Mouse (Mus musculus) gastrocnemius, adult 8-10 months (tissue): Measurements from ENCODE around the gene Nek6. TPM values are rescaled to one million over a fixed set of nuclear protein-coding genes. Genes with fewer than 3 reads are reported as not detected.

ENCODE experiments used
- DNase-seq, 2 experiments: peaks; one replicate each; pipeline ENCODE4 v3.0.0; 2022; ENCODE audit warnings: low spot score in 2 of 2
- total RNA-seq, 4 experiments: library from RNA; stranded (reverse); gene quantifications; 2 replicates each; pipeline ENCODE4 v1.2.4; 2022

The Nek6 gene
- total RNA-seq, 4 experiments from 2014 or later = 10.7 to 15.6 (median 14.1) TPM

DNA sequence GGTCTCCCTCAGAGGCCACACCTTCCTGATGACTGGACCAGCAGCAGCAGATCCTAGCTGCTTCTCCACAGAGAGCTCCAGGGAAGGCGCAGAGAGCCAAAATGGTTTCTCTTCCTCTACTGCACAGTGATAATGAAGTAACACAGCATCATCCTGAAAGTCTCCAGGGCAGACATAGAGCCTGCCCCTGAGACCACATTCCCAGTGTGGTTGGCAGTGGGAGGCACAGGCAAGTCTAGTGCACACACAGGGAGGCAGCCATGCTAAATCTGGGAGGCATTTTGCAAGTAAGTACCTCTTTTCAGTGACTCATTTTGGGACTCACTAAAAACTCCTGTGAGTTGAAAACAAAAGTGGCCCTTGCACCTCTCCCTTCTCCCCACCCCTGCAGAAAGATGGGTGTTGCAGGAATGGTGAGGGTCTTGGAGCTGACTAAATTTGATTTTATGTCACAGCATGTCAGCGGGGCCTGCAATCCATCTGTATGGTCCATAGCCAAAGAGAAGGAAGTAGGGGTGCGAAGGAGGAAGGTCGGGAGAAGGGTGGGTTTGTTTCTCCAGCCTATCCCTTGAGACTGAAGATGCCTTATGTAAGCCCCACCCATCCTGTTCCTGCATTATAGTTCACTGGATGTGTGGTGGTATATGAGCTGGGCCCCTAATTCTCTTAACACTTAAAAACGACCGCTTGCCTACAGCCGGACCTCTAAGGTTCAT is 2.3 kb upstream of the Nek6 start:
- DNase-seq = no peak

DNA sequence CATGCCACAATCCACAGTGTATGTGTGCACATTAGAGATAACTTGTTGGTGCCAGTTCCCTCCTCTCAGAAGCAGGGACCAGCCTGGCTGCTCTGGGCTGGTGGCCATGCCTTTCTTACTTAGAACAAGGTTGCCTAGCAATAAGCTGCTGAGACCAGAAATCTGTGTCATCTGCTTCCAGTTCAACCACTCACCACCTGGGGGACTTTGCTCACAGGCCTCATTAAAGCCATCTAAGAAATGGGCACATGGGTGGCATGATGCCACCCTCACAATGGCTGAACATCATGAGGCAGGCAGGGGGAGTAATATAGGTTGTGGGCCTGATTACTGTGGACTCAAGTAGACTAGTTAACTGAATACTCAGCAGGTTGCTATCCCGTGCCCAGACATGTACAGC is 1.3 kb upstream of the Nek6 start:
- no peak for DNase-seq

DNA sequence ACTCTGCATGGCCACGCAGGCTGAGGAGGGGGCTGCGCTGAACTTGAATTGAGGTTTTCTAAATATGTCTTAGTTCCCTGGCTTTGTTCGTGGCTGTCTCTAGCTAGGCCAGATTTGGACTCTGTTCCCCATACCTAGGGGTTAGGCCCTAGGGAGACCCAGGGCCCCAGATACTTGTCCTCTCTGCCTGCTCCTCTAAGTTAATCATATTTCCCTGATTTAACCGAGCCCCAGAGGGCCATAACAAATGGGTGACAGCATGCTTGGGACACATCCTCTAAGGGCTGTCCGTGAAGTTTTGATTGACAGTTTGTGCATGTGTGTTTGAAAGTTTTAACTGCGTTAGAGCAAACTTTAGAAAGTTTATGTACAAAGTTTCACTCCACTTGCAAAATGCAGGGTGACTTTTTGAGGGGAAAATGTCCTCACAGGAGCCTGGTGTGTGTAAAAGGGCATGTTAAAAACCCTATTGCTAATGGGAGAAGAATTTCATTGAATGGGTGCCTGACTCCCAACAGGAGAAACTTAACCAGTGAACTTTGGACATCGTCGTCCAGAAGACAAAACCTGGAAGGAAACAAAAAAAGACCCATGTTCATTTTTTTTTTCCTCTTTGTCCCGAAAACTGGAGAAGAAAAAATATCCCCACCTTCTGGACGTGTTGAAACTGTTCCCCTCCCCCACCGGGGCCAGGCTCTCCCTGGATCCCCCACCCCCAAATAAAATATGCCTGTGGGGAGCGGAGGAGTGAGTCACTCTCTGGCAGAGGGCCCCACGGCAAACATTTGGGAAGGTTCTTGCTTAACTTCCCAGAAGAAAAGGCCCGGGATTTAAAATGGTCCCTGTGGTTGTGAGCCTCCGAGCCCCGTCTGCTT is 1.1 kb downstream of the Nek6 start:
- peak; percentile 43 to 54 for DNase-seq

DNA sequence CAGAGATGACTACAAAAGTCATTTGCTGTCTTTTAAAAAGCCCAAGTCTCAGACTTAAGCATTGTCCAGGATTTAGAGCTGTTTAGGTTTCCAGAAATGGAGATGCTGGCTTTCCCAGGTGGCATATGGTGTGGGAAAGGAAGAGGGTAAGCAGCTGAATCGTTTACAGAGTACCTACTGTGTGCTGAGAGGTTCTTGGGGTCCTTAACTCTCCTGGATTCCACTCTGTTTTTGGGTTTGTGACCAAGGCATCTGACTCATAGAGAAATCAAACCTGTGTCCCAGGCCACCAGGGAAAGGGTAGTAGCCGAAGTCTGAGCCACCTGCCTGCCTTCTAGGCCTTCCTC is 1.7 kb downstream of the Nek6 start:
- no peak for DNase-seq

DNA sequence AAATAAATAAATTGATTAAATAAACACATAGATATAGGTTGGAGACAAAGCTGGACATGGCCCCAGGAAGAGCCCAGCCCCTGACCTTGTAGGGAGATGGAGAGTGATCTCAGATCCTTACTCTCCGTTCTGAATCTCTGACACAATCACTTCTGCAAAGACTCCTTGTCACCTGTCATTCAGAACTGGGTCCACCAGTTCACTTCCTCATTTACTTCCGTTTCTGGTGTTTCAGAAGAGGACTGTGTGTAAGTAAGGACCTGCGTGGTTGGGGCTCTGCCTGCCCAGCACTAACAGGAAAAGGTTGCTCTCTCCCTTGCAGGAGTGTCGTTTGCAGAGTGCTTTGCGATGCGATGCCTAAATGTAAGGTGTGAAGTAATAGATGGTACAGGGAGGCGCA is 3.0 kb downstream of the Nek6 start:
- no peak for DNase-seq

DNA sequence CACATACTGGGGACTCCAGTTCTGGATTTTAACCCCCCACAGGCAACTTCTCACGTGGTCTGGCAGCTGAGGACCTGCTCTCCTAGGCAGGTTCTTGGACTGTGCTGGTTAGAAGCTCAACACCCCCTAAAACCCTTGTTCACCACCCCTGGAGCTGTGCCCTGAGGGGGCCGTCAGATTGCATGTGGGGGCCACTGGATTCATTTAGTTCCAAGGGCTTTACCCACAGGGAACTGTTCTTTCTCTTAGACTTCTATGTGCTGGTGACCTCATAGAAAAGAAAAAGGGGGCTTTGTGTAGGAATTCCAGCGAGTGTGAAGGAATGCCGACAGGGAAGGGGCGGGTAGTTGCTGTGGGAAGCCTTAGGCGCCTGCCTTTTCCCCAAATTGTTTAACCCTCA is 4.0 kb downstream of the Nek6 start:
- no peak for DNase-seq

DNA sequence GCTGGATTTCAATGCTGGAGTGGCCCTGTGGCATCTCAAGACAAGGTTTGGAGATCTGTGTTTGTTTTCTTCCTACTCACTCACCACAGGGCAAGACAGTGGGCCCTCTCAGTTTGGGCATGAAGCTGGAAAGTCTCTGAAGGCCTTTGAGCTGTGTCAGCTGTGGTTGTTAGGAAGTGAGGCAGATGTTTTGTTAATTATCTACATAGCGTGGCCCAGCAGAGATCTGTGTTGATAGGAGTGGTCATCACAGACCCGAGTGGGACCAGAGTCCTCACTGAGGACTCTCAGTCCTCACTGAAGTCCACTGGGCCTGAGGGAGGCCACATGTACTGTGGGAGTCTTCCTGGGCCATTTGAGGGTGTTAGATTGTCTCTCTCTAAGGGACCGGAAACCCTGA is 5.0 kb downstream of the Nek6 start:
- DNase-seq = no peak

DNA sequence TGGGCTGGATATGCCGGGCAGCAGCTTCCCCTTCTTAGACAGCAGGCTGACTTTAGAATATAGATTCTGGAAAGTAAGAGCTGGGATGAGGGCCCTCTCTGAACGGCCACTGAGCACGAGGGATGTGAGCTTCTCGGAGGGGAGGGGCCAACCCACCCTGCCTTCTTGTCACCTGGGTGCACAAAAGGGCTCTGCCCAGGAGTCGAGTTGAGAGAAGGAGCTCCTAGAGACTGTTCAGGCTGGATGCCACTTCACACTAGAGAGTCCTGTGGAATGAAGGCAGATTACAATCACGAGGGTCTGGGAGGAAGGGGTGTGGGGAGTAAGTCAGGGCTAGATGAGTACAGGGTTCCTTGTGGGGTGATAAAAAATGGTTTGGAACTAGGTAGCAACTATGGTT is 5.6 kb downstream of the Nek6 start:
- no peak for DNase-seq

DNA sequence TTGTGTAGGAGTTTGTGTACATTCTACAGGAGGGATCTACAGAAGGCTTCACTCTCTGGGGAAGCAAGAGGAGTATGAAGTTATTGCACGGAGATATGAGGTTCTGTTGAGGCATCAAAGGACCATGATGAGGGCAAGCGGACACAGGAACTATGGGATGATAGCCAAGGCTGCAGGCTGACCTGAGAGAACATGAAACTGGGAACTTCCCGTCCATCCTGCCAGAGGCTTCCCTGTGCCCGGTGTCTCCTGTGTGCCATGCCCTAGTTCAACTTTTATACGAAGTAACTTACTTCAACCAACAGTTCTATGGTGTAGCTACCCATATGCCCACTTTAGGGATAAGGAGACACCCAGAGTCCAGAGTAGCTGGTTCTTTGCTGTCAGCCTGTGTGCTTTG is 7.3 kb downstream of the Nek6 start:
- DNase-seq = no peak

DNA sequence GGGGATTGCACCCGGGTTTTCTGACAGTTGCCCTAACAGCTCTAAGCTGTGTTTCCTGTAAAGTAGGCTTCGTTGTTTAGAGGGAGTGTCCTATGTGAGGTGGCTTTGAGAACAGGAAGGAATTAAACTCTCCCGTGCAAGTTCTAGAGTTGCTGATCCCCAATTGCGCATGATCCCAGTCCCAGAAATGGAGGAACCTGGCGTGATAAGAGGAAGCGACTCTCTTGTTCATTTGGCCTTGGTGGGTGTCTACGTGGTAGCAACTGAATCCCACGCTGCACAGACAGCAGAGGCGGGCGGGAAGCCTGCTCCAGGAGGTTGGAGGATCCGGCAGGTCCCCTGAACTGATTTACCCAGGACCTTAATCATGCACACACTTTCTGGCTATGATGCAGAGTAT is 8.5 kb downstream of the Nek6 start:
- DNase-seq = no peak

DNA sequence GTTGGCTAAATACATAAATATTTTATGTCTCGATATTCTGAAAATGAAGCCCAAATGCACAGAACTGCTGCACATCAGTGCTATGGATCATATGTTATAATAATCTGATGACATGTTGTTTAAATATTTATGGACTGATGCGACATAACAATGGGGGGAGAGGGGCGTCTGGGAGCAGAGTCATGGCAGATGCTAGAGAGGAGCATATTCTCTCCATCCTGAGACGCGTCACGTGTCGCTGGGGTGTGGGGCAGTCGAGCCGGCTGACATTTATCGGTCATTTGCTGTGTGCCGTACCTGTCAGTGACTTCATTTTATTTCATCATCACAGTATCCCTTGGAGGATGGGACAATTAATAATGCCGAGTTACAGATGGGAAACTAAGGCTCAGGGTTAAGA is 10.2 kb downstream of the Nek6 start:
- no peak for DNase-seq

DNA sequence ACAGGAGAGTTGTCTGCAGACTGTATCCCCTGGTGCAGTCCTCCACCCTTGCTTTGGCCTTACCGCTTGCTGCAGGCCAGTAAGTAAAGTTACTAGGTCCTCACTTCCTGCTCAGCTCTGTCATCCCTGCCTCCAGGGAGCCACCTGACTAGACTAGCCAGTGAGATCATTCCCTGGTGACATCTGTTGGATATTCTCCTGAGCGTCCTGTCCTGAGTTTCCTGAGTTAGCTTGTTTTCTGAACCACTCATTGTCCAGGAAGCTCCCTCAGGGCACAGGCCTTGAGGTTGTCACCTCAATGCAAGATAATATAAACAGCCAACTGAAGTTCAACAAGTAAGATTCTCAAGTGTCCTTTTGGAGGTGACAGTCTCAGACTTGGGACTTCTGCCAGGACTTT is 10.9 kb downstream of the Nek6 start:
- DNase-seq = no peak

DNA sequence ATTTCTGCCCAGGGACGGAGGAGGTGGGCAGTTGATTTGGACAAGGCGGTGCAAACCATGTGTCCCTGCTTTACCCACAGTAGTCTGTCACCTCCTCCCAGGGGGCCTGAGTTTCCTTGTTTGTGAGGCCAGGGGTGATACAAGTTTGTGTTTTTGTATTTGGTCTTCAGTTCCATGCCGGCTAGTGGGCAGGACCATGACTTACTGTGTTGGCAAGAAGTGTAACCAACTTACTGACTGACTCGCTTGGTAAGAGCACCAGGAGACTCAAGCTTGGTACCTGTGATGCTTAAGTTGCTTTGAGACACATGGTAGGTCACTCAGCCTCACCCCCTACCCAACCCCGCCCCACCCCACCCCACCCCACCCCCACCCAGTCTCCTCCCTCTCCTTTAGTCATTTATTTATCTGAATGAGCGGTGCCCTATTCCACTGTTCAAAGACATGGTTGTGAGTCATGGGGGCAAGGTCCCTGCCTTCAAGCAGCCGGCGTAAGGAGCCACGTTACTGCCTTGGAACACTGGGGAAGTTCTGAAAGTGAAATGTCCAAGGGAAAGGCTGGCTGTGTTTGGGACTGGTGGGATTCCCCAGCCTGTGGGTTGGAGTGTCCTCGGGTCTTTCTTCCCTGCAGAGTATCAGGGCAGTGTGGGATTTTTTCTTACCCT is 12.5 kb downstream of the Nek6 start:
- DNase-seq = no peak

DNA sequence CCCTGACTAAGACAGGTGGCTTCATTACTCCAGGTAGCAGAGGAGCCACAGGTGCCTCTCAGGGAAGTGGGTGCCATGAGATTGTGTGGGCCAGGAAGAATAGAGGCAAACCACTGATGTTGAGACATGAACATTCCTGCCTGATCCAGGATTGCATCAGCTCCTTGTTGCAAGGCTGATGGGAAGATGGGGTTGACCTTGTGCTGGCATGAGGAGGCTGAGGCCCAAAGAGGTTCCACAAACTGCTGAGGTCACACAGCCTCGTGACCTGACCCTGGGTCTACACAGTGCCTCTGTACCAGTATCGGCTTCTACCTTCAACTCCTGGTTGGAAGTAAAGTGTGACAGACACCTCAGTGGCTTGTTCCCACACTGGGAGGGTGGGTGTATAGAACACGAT is 13.6 kb downstream of the Nek6 start:
- no peak for DNase-seq

DNA sequence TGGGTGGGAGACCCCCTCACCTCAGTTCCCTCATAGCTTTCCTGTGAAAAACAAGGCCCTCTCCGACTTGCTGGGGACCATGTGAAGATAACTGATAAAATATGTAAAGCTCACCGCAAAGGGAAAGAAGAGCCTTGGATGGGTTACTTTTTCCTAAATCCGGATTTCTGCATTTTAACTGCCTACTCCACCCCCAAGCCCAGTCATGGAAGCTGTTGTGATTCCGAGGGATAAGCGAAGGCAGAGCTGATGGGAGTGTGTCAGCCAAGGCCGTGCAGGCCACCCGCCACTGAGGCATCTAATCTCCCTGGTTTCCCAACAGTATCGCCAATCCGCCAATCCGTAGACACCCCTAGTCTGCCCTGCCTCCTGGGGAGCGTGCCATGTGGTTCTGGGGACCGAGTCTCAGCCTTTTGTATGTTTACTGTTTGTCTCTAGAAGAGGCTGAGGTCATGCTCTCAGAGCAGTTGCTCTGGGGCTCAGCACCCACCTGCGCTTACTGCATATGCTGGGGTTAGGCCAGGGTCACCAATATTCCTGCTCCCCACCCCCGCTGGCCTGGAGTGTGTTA is 18.2 kb downstream of the Nek6 start:
- DNase-seq = no peak

DNA sequence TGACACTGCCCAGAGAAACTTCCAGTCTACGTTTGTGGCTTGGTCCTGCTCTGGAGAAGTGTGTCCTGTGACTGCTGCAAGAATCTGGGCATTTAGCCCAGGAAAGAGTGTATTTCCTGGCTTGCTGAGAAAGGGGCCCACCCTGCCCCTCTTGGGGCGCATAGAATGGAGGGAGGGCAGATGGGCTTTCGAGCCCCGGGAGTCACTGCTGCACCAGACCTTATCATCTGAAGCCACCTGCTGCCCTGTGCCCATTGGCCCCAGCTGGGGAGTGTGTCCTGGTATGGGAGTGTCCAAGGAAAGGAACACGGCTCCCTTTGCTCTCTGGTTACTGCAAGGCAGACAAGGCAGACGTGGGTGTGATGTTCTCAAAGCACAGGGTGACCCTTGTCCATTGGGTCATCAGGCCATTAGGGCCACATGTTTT is 19.5 kb downstream of the Nek6 start:
- peak in 1 of 2 experiments; percentile 29 for DNase-seq

DNA sequence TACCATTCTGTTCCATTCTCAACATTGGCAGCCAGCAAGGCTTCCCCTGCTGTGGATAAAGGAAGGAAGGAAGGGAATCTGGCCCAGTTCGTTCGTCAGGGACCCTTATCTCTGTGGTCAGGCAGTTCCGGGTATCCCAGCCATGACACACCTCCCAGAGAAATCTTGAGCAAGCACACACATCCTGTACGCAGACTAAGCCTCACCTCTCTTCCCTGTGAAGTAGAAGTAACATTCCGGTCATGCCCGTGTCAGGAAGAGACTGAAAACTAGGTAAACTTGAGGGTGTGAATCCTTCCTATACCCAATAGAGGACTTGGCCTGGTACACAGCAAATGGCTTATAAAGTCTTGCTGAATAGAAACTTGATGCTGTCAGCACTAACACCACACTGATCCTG is 21.9 kb downstream of the Nek6 start:
- no peak for DNase-seq

DNA sequence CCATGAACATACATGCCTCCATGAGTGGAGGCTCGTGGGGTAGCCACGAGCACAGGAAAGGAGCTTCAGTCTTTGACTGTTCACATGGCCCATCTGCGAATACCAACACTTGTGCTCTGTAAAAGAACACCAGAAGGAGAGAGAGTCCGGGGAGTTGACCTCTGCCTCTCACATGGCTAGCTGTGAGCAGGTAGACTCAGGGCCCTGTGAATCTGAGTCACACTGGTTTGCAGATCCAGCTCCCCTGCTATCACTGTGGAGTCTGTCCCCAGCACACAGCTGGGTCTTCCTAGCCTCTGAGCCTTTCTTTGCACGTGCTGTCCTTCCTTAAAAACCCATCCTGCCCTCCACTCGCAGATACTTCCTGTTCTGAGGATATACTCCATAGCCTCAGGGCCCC is 22.3 kb downstream of the Nek6 start:
- no peak for DNase-seq

DNA sequence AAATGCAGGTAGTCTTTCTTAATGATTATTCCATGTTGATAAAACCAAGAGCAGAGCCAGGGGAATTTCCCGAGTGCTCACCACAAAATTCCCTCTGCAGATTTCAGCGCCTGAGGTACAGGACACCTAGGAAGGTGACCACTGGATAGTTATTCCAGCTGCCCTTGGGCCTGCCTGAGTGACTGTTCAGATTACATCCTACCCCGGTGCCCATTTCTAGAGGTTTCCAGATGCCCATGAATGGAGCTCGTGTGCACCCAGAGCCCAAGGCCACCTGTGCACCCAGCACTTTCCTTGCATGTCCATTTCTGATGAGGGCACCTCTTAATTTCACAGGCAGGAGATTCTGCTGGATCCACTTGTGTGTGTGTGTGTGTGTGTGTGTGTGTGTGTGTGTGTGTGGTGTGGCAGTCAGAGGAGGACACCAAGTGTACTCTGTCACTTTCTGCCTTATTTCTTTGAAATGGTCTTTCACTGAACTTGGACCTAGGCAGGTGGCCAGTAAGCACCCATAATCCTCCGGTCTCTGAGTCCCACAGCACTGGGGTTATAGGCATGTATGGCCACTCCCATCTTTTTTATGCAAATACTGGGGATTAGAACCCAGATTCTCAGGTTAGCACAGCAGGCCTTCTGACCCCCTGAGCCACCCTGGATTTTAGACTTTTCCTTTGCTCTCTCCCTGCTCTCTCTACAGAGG is 22.9 kb downstream of the Nek6 start:
- DNase-seq = no peak

DNA sequence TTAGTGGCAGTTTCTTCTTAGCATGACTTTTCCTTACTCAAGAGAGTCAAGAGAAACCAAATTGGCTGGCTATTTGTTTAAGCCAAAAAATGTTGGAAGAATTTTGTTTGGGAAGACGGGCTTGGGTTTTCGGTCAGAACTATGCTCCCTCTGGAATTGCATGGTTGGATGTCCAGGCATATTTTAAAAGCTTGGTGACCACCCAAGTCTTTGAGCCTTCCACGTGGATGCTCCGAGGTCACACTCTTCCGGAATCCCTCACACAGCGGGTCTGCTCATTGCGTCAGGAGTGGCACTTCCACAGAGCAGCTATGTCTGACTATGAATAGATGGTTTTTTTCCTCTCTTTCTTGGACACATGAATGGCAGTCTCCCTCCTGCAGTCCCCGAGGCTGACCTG is 23.6 kb downstream of the Nek6 start:
- no peak for DNase-seq

DNA sequence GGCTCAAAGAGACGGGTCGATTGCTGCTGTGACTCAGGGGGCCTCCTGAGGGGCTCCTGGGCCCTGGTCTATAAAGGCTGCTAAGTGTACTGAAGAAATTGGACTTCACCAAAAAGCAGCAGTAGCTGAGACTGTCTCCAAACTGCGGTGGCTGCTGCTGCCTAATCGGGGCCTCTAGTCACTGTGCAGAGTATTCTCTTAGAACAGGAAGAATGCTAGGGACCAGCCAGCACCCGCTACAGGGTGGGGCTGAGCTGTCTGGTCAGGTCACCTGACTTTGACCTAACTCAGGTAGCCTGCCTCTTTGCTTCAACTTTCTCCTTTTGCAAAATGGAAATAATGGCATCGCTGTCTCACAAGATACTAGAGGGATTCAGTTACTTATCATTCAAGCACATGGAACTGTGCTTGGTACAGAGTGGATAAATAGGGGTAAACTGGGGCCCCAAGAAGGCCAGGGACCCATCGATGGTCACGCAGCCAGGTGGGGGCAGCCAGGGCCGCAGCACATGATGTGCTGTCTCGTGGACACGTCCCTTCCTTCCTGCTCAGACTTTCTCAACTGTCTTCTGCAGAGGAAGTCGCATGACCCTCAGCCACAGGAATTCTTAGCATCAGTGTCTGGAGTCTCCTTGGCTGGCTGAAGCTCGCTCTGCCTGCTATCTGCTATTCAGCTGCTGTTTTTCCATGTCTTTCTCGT is 24.2 kb downstream of the Nek6 start:
- DNase-seq = no peak
